Mouse (Mus musculus) central nervous system, embryonic 11.5 days (tissue): ENCODE results near the gene Slc24a1. TPM values are rescaled to one million over a fixed set of nuclear protein-coding genes. Genes with fewer than 3 reads are reported as not detected.

Experiments used
- polyA plus RNA-seq: library from polyadenylated mRNA; depleted of rRNA; stranded (reverse); fragments of >200 nt; gene quantifications from 2 replicates; pipeline ENCODE4 v1.2.3, GENCODE M21; 2012; rRNA removed

Slc24a1 gene
- polyA plus RNA-seq = 0.06 and 0.08 TPM in 2 replicates

DNA sequence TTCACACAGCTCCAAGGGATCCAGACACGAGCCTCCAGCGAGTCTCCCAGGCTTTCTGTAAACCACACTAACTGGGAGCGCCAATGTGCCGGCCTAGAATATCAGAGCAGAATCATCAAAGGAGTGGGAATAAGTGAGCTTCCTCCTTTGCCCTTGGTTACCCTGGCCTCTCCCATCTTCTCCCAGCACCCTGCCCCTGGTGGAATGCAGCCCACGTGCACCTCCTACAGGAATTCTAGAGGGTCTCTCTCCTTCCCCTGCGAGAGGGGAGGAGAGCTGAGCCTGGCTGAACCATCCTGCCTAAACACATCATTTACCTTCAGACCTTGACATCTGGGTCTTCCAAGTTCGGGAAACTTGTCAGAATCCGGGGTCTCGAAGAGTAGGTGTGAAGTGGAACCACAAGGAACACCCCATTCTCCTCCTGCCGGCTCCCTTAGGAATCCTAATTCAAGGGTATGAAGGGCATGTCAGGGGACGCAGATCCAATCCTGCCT lies at the start of gene Slc24a1:
Gene Slc24a1 (minus strand): TSS at position 447 of the 497 bp plus-strand sequence.

DNA sequence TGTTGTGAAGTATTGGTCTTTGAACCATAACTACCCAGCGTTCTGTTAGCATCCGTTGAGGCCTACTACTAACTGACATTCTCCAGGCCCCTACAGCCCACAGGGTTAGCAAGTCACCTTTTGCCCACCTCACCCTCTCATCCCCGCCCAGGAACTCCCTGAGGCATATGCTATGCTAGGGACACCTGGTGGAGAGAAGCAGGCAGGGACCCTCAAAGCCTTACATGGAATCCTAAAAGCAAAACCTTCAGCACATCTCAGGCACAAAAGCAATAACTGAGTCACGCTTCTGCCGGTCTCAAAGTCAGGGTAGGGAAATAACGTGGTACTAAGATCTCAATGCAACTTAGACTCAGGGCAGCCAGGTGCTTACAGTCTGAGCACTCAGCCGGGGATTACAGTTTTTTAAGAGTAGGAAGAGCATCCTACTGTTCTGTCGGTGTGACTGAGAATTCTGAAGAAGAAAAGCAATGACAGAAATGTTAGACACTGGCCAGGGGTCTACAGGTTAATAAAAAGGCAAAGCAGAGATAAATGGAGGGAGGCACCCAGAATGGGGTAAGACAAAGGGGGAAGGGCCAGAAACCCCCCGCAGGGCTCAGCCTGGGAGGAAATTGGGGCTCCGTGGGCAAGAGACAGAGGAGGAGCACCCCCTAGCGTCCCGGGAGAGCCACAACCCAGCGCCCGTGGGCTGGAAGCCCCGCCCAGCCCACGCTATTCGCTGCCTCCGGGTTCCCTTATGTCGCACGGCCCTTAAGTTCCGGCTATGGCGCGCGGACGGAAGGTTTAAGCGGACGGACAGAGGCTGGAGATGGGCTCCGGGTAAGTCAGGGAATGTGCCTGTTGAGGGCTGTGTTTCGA lies 8.9 kb upstream of the Slc24a1 start, which contains the start of gene Ints14:
Gene Ints14 (plus strand): TSS at position 789 of the 861 bp plus-strand sequence.

Other genes with a start within 250 kb of the Slc24a1 start
- 257 and 265 TPM in 2 replicates for gene Rab11a, start 213.8 kb downstream of the Slc24a1 start, polyA plus RNA-seq
- 10.6 and 10.7 TPM in 2 replicates for gene Dennd4a, start 140.3 kb downstream of the Slc24a1 start, polyA plus RNA-seq
- 47.4 and 50.3 TPM in 2 replicates for gene Ints14, start 9.3 kb upstream of the Slc24a1 start, polyA plus RNA-seq
- 72.6 and 83.1 TPM in 2 replicates for gene Hacd3, start 70.1 kb upstream of the Slc24a1 start, polyA plus RNA-seq
- 44.6 and 54.9 TPM in 2 replicates for gene Dpp8, start 80.8 kb upstream of the Slc24a1 start, polyA plus RNA-seq
- 20.1 and 28.0 TPM in 2 replicates for gene Igdcc4, start 149.9 kb upstream of the Slc24a1 start, polyA plus RNA-seq
- 48.4 and 84.2 TPM in 2 replicates for gene Igdcc3, start 189.6 kb upstream of the Slc24a1 start, polyA plus RNA-seq
- 3.5 and 4.8 TPM in 2 replicates for gene Parp16, start 243.7 kb upstream of the Slc24a1 start, polyA plus RNA-seq